Mouse (Mus musculus) C2C12 (cell line): Measurements from ENCODE around the gene Elf4.

Experiments used
- CEBPB ChIP-seq: IDR thresholded peaks from one replicate; pipeline ENCODE4 v1.6.1; 2011; ENCODE audit warnings: low read depth, mild to moderate bottlenecking, control low read depth, moderate library complexity
- CTCF ChIP-seq: IDR thresholded peaks from one replicate; pipeline ENCODE4 v1.5.1; 2011; ENCODE audit not compliant: control insufficient read depth, insufficient read depth, insufficient read length
- MAX ChIP-seq: IDR thresholded peaks from one replicate; pipeline ENCODE4 v1.6.1; 2011; ENCODE audit warnings: mild to moderate bottlenecking, control low read depth
- MYOG ChIP-seq: IDR thresholded peaks from one replicate; pipeline ENCODE4 v1.6.1; 2011; ENCODE audit not compliant: control insufficient read depth, insufficient read length; ENCODE audit errors: extremely low read depth
- USF1 ChIP-seq: IDR thresholded peaks from one replicate; pipeline ENCODE4 v1.6.1; 2011; ENCODE audit warnings: low read depth, mild to moderate bottlenecking, control low read depth, moderate library complexity

GRCm38 (mm10) chrX:48463636-48464035 is 704 bp upstream of the Elf4 start:
- TF ChIP-seq CTCF (no peak), CEBPB (no peak), USF1 (no peak), MYOG (no peak), MAX (no peak)
